Mouse (Mus musculus): ENCODE data around the gene Arsb. TPM values are rescaled to one million over a fixed set of nuclear protein-coding genes. Genes with fewer than 3 reads are reported as not detected.

The Arsb gene
- polyA plus RNA-seq, 1 experiment from 2014 or later, result 7.0 TPM

GRCm38 (mm10) chr13:93756674-93757073 is 14.8 kb upstream of the Arsb start:
- Histone ChIP-seq H3K27me3 (ENCODE audit: control insufficient read depth, insufficient read depth, low read length) (no peaks in the 10 kb centered on the region), H3K9me3 (ENCODE audit: control insufficient read depth, low read length) (no peaks in the 10 kb centered on the region), H3K9ac (ENCODE audit: low read depth, low read length) (no peak overlapping the region), H3K36me3 (ENCODE audit: control insufficient read depth, insufficient read depth, low read length) (no peaks in the 10 kb centered on the region), H3K4me1 (replicated peaks; ENCODE audit: control insufficient read depth, insufficient read depth, low read length) (no peaks in the 10 kb centered on the region), H3K4me2 (replicated peaks; ENCODE audit: low read depth, low read length) (no peak overlapping the region), H3K27ac (ENCODE audit: low read depth, low read length) (no peak overlapping the region), H3K4me3 (ENCODE audit: low read depth, low read length) (no peak overlapping the region)
- DNase-seq (ENCODE audit: low spot score), result no peak
- ATAC-seq (ENCODE audit: low FRiP score), result no peak
- 91% methylated on average over 7 of the region's 7 CpGs for WGBS

- Histone ChIP-seq H3K9ac (ENCODE audit: low read depth, low read length) (no peak overlapping the region), H3K4me2 (replicated peaks; ENCODE audit: low read depth, low read length) (no peak overlapping the region), H3K4me1 (replicated peaks; ENCODE audit: control insufficient read depth, insufficient read depth, low read length) (no peaks in the 10 kb centered on the region), H3K27ac (ENCODE audit: low read depth, low read length) (no peak overlapping the region), H3K4me3 (ENCODE audit: low read depth, low read length) (no peak overlapping the region), H3K27me3 (ENCODE audit: control insufficient read depth, insufficient read depth, low read length) (no peaks in the 10 kb centered on the region), H3K36me3 (ENCODE audit: control insufficient read depth, insufficient read depth, low read length) (no peaks in the 10 kb centered on the region), H3K9me3 (ENCODE audit: control insufficient read depth, low read length) (no peaks in the 10 kb centered on the region)
- ATAC-seq (ENCODE audit: low FRiP score) (no peak), DNase-seq (ENCODE audit: low spot score) (no peak)
- WGBS, result 83% methylated on average over 6 of the region's 6 CpGs
These were observed 13.9 kb upstream of the Arsb start for GRCm38 (mm10) chr13:93757514-93757913.

GRCm38 (mm10) chr13:93758149-93758898 is 13.1 kb upstream of the Arsb start:
- Histone ChIP-seq H3K27me3 (ENCODE audit: control insufficient read depth, insufficient read depth, low read length) (no peaks in the 10 kb centered on the region), H3K9ac (ENCODE audit: low read depth, low read length) (no peak overlapping the region), H3K4me1 (replicated peaks; ENCODE audit: control insufficient read depth, insufficient read depth, low read length) (no peaks in the 10 kb centered on the region), H3K36me3 (ENCODE audit: control insufficient read depth, insufficient read depth, low read length) (no peaks in the 10 kb centered on the region), H3K9me3 (ENCODE audit: control insufficient read depth, low read length) (no peaks in the 10 kb centered on the region), H3K27ac (ENCODE audit: low read depth, low read length) (no peak overlapping the region), H3K4me2 (replicated peaks; ENCODE audit: low read depth, low read length) (no peak overlapping the region), H3K4me3 (ENCODE audit: low read depth, low read length) (no peak overlapping the region)
- DNase-seq (ENCODE audit: low spot score) (no peak), ATAC-seq (ENCODE audit: low FRiP score) (no peak)
- 49% methylated on average over 14 of the region's 14 CpGs for WGBS

GRCm38 (mm10) chr13:93761831-93762230 is 9.6 kb upstream of the Arsb start:
- DNase-seq (ENCODE audit: low spot score) (no peak), ATAC-seq (ENCODE audit: low FRiP score) (no peak)
- Histone ChIP-seq H3K4me2 (replicated peaks; ENCODE audit: low read depth, low read length) (no peak overlapping the region), H3K27me3 (ENCODE audit: control insufficient read depth, insufficient read depth, low read length) (no peaks in the 10 kb centered on the region), H3K9me3 (ENCODE audit: control insufficient read depth, low read length) (no peaks in the 10 kb centered on the region), H3K36me3 (ENCODE audit: control insufficient read depth, insufficient read depth, low read length) (no peaks in the 10 kb centered on the region), H3K4me1 (replicated peaks; ENCODE audit: control insufficient read depth, insufficient read depth, low read length) (no peaks in the 10 kb centered on the region), H3K4me3 (ENCODE audit: low read depth, low read length) (no peak overlapping the region), H3K9ac (ENCODE audit: low read depth, low read length) (no peak overlapping the region), H3K27ac (ENCODE audit: low read depth, low read length) (no peak overlapping the region)
- WGBS, result 95% methylated on average over 8 of the region's 8 CpGs

GRCm38 (mm10) chr13:93762879-93763278 is 8.6 kb upstream of the Arsb start:
- Histone ChIP-seq H3K4me2 (replicated peaks; ENCODE audit: low read depth, low read length) (no peak overlapping the region), H3K4me3 (ENCODE audit: low read depth, low read length) (no peak overlapping the region), H3K9ac (ENCODE audit: low read depth, low read length) (no peak overlapping the region), H3K27ac (ENCODE audit: low read depth, low read length) (no peak overlapping the region), H3K4me1 (replicated peaks; ENCODE audit: control insufficient read depth, insufficient read depth, low read length) (no peaks in the 10 kb centered on the region), H3K9me3 (ENCODE audit: control insufficient read depth, low read length) (no peaks in the 10 kb centered on the region), H3K36me3 (ENCODE audit: control insufficient read depth, insufficient read depth, low read length) (no peaks in the 10 kb centered on the region), H3K27me3 (ENCODE audit: control insufficient read depth, insufficient read depth, low read length) (no peaks in the 10 kb centered on the region)
- no peak for ATAC-seq (ENCODE audit: low FRiP score)
- DNase-seq (ENCODE audit: low spot score), result no peak
- 84% methylated on average over 3 of the region's 3 CpGs for WGBS

- no peak for ATAC-seq (ENCODE audit: low FRiP score)
- no peak overlapping the region for H3K9ac ChIP-seq (ENCODE audit: low read depth, low read length)
- no peak overlapping the region for H3K4me2 ChIP-seq (replicated peaks; ENCODE audit: low read depth, low read length)
- H3K4me1 ChIP-seq (replicated peaks; ENCODE audit: control insufficient read depth, insufficient read depth, low read length), result no peaks in the 10 kb centered on the region
- H3K27me3 ChIP-seq (ENCODE audit: control insufficient read depth, insufficient read depth, low read length), result no peaks in the 10 kb centered on the region
- no peak overlapping the region for H3K27ac ChIP-seq (ENCODE audit: low read depth, low read length)
- H3K9me3 ChIP-seq (ENCODE audit: control insufficient read depth, low read length), result no peaks in the 10 kb centered on the region
- 92% methylated on average over 13 of the region's 13 CpGs for WGBS
- no peak overlapping the region for H3K4me3 ChIP-seq (ENCODE audit: low read depth, low read length)
- no peak for DNase-seq (ENCODE audit: low spot score)
- H3K36me3 ChIP-seq (ENCODE audit: control insufficient read depth, insufficient read depth, low read length), result no peaks in the 10 kb centered on the region
These were observed 7.0 kb upstream of the Arsb start for GRCm38 (mm10) chr13:93764321-93764973.

- Histone ChIP-seq H3K9ac (ENCODE audit: low read depth, low read length) (peak overlapping the region; percentile 82), H3K36me3 (ENCODE audit: control insufficient read depth, insufficient read depth, low read length) (no peaks in the 10 kb centered on the region), H3K9me3 (ENCODE audit: control insufficient read depth, low read length) (no peaks in the 10 kb centered on the region), H3K4me2 (replicated peaks; ENCODE audit: low read depth, low read length) (peak overlapping the region; percentile 93), H3K4me3 (ENCODE audit: low read depth, low read length) (peak overlapping the region; percentile 58), H3K4me1 (replicated peaks; ENCODE audit: control insufficient read depth, insufficient read depth, low read length) (no peaks in the 10 kb centered on the region), H3K27ac (ENCODE audit: low read depth, low read length) (peak overlapping the region; percentile 81), H3K27me3 (ENCODE audit: control insufficient read depth, insufficient read depth, low read length) (no peaks in the 10 kb centered on the region)
- peak; percentile 55; the same call in 1 of the 2 replicates for ATAC-seq (ENCODE audit: low FRiP score)
- peak; percentile 70 for DNase-seq (ENCODE audit: low spot score)
- 37% methylated on average over 9 of the region's 9 CpGs for WGBS
These were observed 321 bp upstream of the Arsb start for GRCm38 (mm10) chr13:93771031-93771587.

GRCm38 (mm10) chr13:93772279-93772636 is 828 bp downstream of the Arsb start:
- Histone ChIP-seq H3K9ac (ENCODE audit: low read depth, low read length) (peak overlapping the region; percentile 82), H3K4me3 (ENCODE audit: low read depth, low read length) (peak overlapping the region; percentile 58), H3K9me3 (ENCODE audit: control insufficient read depth, low read length) (no peaks in the 10 kb centered on the region), H3K4me1 (replicated peaks; ENCODE audit: control insufficient read depth, insufficient read depth, low read length) (no peaks in the 10 kb centered on the region), H3K36me3 (ENCODE audit: control insufficient read depth, insufficient read depth, low read length) (no peaks in the 10 kb centered on the region), H3K27ac (ENCODE audit: low read depth, low read length) (no peak overlapping the region; the same call in 1 of the 2 replicates), H3K27me3 (ENCODE audit: control insufficient read depth, insufficient read depth, low read length) (no peaks in the 10 kb centered on the region), H3K4me2 (replicated peaks; ENCODE audit: low read depth, low read length) (peak overlapping the region; percentile 93)
- peak; percentile 66; the same call in 1 of the 2 replicates for ATAC-seq (ENCODE audit: low FRiP score)
- WGBS, result 32% methylated on average over 8 of the region's 8 CpGs
- no peak for DNase-seq (ENCODE audit: low spot score)
